Mouse (Mus musculus) adrenal gland, adult 8-10 months (tissue): ENCODE measurements at regions not wholly inside any gene's neighbourhood (a gene's known extent, or its start where the extent isn't known, plus 50 kb on each side); places are given as distances from the start of the nearest gene placed in this dataset.

Source experiments
- DNase-seq: peaks from one replicate; pipeline ENCODE4 v3.0.0; 2022

GRCm38 (mm10) chr2:128438161-128438822, 152.7 kb upstream of the Spdye4c start:
- DNase-seq, result no peak

- no peak for DNase-seq
These were observed 152.1 kb upstream of the Spdye4c start for GRCm38 (mm10) chr2:128438897-128439296.

GRCm38 (mm10) chr2:128444599-128445011, 146.4 kb upstream of the Spdye4c start:
- peak; percentile 22 for DNase-seq

GRCm38 (mm10) chr2:128445443-128445842, 145.6 kb upstream of the Spdye4c start:
- DNase-seq, result no peak

- DNase-seq, result no peak
These were observed 141.7 kb upstream of the Spdye4c start for GRCm38 (mm10) chr2:128449294-128449693.

GRCm38 (mm10) chr2:128450045-128450444, 141.0 kb upstream of the Spdye4c start:
- no peak for DNase-seq

GRCm38 (mm10) chr2:128451554-128452239, 139.3 kb upstream of the Spdye4c start:
- no peak for DNase-seq

GRCm38 (mm10) chr2:128452582-128452981, 138.4 kb upstream of the Spdye4c start:
- DNase-seq, result no peak

GRCm38 (mm10) chr2:128454509-128454908, 136.5 kb upstream of the Spdye4c start:
- DNase-seq, result no peak

GRCm38 (mm10) chr2:128457591-128458209, 133.3 kb upstream of the Spdye4c start:
- DNase-seq, result no peak

GRCm38 (mm10) chr2:128465214-128465984, 125.6 kb upstream of the Spdye4c start:
- no peak for DNase-seq

GRCm38 (mm10) chr2:128467490-128468245, 123.3 kb upstream of the Spdye4c start:
- DNase-seq, result no peak

- no peak for DNase-seq
These were observed 122.7 kb upstream of the Spdye4c start for GRCm38 (mm10) chr2:128468323-128468722.

- DNase-seq, result no peak
These were observed 120.7 kb upstream of the Spdye4c start for GRCm38 (mm10) chr2:128470351-128470750.

GRCm38 (mm10) chr2:128473241-128473954, 117.6 kb upstream of the Spdye4c start:
- DNase-seq, result no peak

GRCm38 (mm10) chr2:128473997-128474396, 117.0 kb upstream of the Spdye4c start:
- no peak for DNase-seq

GRCm38 (mm10) chr2:128477242-128477641, 113.8 kb upstream of the Spdye4c start:
- no peak for DNase-seq

GRCm38 (mm10) chr2:128491217-128491877, 99.7 kb upstream of the Spdye4c start:
- no peak for DNase-seq

GRCm38 (mm10) chr2:128493871-128494270, 97.1 kb upstream of the Spdye4c start:
- DNase-seq, result no peak

- no peak for DNase-seq
These were observed 93.1 kb upstream of the Spdye4c start for GRCm38 (mm10) chr2:128497891-128498290.

GRCm38 (mm10) chr2:128498611-128499010, 92.4 kb upstream of the Spdye4c start:
- DNase-seq, result no peak
